Mouse (Mus musculus) embryonic facial prominence, embryonic 10.5 days (tissue): ENCODE results near the gene Cks1b. TPM values are rescaled to one million over a fixed set of nuclear protein-coding genes. Genes with fewer than 3 reads are reported as not detected.

Source experiments
- DNase-seq: peaks from one replicate; pipeline ENCODE4 v3.0.0-alpha.2; 2017; ENCODE audit warnings: low spot score
- H3K27ac ChIP-seq: fragments of 300-500 bp; sonication (generic); replicated peaks from 2 replicates; pipeline ENCODE4 v1.5.1; 2016; ENCODE audit warnings: mild to moderate bottlenecking
- H3K27me3 ChIP-seq: fragments of 300-500 bp; sonication (generic); replicated peaks from 2 replicates; pipeline ENCODE4 v1.6.1; 2016; ENCODE audit warnings: low read depth, mild to moderate bottlenecking; ENCODE audit not compliant: poor library complexity, severe bottlenecking
- H3K36me3 ChIP-seq: fragments of 300-500 bp; sonication (generic); replicated peaks from 2 replicates; pipeline ENCODE4 v1.6.1; 2016; ENCODE audit warnings: mild to moderate bottlenecking, moderate library complexity
- H3K4me1 ChIP-seq: fragments of 300-500 bp; sonication (generic); 2 replicates; pipeline ENCODE4 v1.6.1; 2016
- H3K4me3 ChIP-seq: fragments of 300-500 bp; sonication (generic); 2 replicates; pipeline ENCODE4 v1.5.1; 2016; ENCODE audit warnings: mild to moderate bottlenecking, moderate library complexity
- H3K9me3 ChIP-seq: fragments of 300-500 bp; sonication (generic); 2 replicates; pipeline ENCODE4 v1.6.1; 2016; ENCODE audit warnings: mild to moderate bottlenecking
- WGBS: fragments of 180-500 bp; shearing (Covaris S2); methylation state at CpG from one replicate; pipeline ENCODE4 v1.1.7; 2016; 5-methylcytosine and 5-hydroxymethylcytosine counted together
- polyA plus RNA-seq: library from polyadenylated mRNA; unstranded; fragments of >200 nt; fragmentation: Nextera tagmentation; extraction: Ambion mirVana; gene quantifications from 2 replicates; pipeline ENCODE4 v1.2.1, GENCODE M21; 2016

Gene Cks1b
- polyA plus RNA-seq, 1 experiment from 2014 or later, result 805 TPM

DNA sequence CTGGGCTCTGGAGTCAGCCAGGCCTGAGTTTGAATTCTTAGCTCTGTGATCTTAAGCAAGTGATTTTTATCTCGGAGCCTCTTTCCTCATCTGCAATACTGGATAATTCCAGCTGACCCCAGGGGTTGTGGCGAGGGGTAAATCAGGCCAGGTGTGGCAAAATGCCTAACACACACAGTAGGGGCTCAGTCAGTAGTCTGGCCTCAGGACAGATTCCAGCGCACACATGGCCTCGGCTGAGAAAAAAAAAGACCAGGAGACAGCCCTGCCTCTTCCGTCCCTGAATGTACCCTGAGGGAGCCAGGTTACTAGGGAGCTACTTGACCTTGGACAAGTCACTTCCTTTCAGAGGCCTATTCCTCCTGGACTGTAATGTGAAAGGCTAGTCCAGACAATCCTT lies 35.2 kb downstream of the Cks1b start:
- Histone ChIP-seq H3K27me3 (peaks cover 36% of the 10 kb centered on the region), H3K36me3 (peaks cover 18% of the 10 kb centered on the region), H3K4me3 (no peak overlapping the region), H3K4me1 (peaks cover 56% of the 10 kb centered on the region), H3K27ac (no peak overlapping the region), H3K9me3 (no peaks in the 10 kb centered on the region)
- WGBS, result 63% methylated on average over 5 of the region's 5 CpGs
- DNase-seq, result no peak

DNA sequence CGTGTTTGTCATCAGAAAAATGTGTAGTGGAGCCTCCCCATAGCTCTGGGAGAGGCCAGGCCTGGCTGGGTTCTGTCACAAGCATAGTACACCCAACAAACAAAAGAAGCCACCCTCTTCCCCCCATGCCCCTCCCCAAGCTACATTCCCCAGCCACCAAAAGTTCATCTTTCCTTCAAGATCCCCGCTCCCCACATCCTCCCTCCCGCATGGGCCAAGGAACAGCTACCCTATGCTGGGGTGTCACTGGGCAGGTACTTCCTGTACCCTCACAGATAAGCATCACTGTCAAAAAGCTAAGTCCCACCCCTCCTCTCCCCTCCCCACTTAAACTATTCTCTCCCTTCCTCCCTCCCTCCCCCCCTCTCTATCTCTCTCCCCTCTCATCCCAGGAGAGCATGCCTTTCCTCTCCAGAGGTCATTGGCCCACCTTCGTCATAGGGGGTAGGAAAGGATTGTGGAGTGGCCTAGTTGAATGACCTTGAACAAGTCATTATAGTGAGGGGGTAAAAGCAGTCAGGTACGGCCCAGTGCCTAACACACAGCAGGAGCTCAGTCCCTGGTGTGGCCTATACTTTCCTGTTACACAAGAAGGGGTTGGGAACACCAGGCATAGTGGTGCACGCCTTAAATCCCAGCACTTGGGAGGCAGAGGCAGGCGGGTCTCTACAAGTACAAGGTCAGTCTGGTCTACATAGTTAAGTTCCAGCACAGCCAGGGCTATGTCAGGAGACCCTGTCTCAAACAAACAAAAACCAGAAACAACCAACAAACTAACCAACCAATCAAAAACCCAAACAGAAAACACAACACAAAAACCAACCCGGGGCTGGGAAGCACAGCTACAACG lies 35.9 kb downstream of the Cks1b start:
- Histone ChIP-seq H3K4me1 (peaks cover 54% of the 10 kb centered on the region), H3K4me3 (no peak overlapping the region), H3K27me3 (peaks cover 31% of the 10 kb centered on the region), H3K27ac (no peak overlapping the region), H3K9me3 (no peaks in the 10 kb centered on the region), H3K36me3 (peaks cover 18% of the 10 kb centered on the region)
- DNase-seq, result no peak
- WGBS, result 84% methylated on average over 9 of the region's 9 CpGs

DNA sequence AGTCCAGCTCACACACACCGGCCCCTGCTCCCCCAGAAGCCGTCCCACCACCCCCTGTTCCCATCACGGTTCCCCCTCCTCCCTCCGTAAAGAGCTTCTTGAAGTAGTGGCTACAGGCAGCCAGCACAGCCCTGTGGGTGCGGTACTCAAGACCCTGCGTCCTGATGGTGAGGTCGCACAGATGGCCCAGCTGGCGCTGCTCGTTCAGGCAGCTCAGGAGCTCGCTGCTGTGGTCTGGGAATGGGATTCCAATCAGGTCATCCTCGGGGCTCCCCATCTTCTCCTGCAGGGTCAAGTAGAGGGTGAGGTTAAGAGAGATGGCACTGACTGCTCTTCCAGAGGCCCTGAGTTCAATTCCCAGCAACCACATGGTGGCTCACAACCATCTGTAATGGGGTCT lies 37.0 kb downstream of the Cks1b start:
- Histone ChIP-seq H3K36me3 (peaks cover 18% of the 10 kb centered on the region), H3K4me1 (peaks cover 44% of the 10 kb centered on the region), H3K4me3 (no peak overlapping the region), H3K27ac (no peak overlapping the region), H3K27me3 (peaks cover 20% of the 10 kb centered on the region), H3K9me3 (no peaks in the 10 kb centered on the region)
- WGBS, result 85% methylated on average over 11 of the region's 11 CpGs
- no peak for DNase-seq

DNA sequence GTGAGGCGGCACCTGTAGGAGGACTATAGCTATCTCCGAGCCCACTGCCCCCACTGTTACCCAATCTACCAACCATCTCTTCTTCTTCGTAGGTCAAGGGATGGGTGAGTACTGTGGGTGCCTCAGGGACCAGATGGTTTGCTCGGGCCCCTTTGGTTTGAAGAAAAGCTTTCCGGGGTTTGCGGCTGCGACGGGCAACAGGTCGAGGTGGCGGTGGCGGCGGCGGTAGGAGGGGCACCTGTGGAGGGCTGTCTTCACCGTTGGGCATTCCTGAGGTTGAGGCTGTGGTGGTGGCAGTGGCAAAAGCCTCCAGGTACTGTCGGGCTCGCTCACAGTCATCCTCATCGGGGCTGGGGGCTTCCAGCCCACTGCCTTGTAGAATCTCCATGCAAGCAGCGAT lies 37.5 kb downstream of the Cks1b start:
- Histone ChIP-seq H3K9me3 (no peaks in the 10 kb centered on the region), H3K4me3 (no peak overlapping the region), H3K27me3 (peaks cover 15% of the 10 kb centered on the region), H3K36me3 (peaks cover 18% of the 10 kb centered on the region), H3K4me1 (peaks cover 40% of the 10 kb centered on the region), H3K27ac (no peak overlapping the region)
- 93% methylated on average over 18 of the region's 18 CpGs for WGBS
- no peak for DNase-seq

DNA sequence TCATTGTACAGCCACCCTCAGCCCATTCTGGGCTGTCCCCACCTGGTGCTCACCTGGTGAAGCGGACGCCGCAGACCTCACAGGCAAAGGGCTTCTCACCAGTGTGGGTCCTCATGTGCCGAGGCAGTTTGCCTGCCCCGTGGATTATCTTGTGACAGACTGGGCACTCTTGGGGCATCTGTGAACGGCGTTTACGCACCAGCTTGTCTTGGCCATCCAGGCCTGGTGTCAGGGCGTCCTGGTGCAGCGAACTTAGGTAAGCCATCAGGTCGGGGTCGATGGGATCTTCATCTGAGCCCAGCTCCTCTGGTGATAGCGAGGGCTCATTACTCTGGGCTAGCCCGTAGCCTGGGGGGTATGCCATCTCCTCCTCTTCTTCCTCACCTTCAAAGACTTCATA lies 37.9 kb downstream of the Cks1b start:
- WGBS, result 93% methylated on average over 14 of the region's 14 CpGs

DNA sequence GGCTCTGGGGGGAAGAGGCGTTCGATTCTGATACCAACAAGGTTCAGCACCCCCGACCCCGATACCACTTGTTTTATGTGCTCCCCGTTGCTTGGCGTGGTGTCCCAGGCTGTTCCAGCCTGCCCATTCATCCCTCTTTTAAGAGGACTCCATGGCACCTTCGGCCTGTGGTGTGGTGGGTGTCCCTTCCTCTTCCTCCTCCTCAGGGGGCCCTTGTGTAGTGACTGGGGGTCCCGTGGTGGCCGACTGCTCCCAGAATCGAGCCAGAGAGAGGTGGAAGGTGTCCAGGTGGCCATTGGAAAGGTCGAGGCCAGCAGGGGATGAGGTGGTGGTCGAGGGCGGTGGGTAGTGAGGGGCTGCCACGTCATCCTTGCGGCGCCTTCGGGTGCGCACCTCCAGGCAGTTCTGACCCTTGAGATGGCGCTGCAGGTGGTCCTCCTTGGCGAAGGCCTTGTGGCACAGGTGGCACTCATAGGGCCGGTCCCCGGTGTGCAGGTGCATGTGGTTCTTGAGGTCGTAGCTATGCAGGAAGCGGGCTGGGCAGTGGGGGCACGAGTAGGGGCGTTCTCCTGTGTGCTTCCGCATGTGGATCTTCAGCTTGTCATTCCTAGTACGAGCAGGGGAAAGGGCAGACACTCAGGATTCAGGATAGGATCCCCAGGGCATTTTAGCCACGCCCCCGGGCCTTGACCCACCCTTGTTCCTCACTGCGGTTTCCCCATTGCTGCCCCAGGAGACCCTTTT lies 38.6 kb downstream of the Cks1b start:
- Histone ChIP-seq H3K9me3 (no peaks in the 10 kb centered on the region), H3K27ac (no peak overlapping the region), H3K4me1 (peaks cover 28% of the 10 kb centered on the region), H3K36me3 (peaks cover 18% of the 10 kb centered on the region), H3K27me3 (0 out of 2 replicates have a peak, but pooled peaks cover 4% of the 10 kb centered on the region), H3K4me3 (peak overlapping the region; percentile 74; the same call in 1 of the 2 replicates)
- 87% methylated on average over 31 of the region's 31 CpGs for WGBS
- no peak for DNase-seq

More for the DNA sequence above, 37.9 kb downstream of the Cks1b start:
- no peak overlapping the region for H3K4me3 ChIP-seq
- peaks cover 11% of the 10 kb centered on the region for H3K27me3 ChIP-seq
- no peak for DNase-seq
- no peak overlapping the region for H3K27ac ChIP-seq
- peaks cover 18% of the 10 kb centered on the region for H3K36me3 ChIP-seq
- no peaks in the 10 kb centered on the region for H3K9me3 ChIP-seq
- peaks cover 36% of the 10 kb centered on the region for H3K4me1 ChIP-seq

DNA sequence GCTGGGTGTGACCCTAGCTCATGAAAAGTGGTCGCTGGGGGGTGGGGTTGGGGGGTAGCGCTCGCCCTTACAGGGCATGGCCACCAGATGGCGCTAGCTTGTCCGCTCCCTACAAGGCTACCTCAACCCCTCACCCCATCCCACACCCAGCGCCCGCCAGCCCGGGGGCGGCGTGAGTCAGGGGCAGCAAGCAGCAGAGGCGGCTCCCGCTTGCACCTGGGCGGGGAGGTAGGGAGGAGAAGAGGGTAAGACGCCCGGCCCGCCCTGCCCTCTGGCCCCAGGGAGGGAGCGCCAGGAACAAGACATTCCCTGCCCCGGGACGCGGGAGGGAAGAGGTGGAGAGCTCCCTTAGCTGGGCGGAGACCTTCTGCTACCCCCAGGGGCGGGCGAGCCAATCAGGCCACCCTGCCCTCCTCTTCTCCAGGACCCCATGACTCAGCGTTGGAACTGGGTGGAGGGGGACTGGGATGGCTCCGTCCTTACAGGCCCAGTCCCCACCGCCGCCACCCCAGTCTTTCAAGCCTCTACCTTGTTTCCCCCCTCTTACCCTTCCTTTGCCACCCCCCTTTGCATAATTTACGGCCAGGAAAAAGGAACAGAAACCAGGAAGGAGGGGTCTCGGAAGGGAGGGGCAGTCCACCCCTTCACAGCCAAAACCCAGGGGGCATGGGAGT lies 39.7 kb downstream of the Cks1b start:
- peak overlapping the region; percentile 92 for H3K27ac ChIP-seq
- 0 out of 2 replicates have a peak, but pooled peaks cover 3% of the 10 kb centered on the region for H3K27me3 ChIP-seq
- H3K4me1 ChIP-seq, result peaks cover 26% of the 10 kb centered on the region
- peak; percentile 91 for DNase-seq
- peak overlapping the region; percentile 74 for H3K4me3 ChIP-seq
- WGBS, result under 1% methylated on average over 29 of the region's 29 CpGs
- H3K9me3 ChIP-seq, result no peaks in the 10 kb centered on the region
- H3K36me3 ChIP-seq, result peaks cover 18% of the 10 kb centered on the region

DNA sequence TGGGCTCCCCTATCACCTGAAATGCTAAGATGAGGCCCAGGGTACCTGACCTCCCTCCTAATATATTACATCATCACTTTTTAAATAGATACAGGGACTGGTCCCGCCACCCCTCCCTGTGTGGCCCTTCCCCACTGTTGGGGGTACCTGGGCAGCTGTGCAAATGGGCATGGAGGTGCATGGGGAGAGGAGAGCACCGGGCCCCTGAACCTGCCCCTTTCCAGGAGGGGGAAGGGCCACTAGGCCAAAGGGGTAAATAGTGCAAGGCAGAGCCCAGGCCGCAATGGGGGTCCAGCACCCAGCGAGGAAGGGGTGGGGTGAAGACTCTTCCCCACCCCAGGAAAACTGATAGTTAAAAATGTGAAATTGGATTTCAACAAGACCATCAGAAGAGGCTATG lies 40.4 kb downstream of the Cks1b start:
- Histone ChIP-seq H3K9me3 (no peaks in the 10 kb centered on the region), H3K4me1 (peaks cover 31% of the 10 kb centered on the region), H3K27ac (peak overlapping the region; percentile 92), H3K4me3 (peak overlapping the region; percentile 74), H3K36me3 (peaks cover 18% of the 10 kb centered on the region), H3K27me3 (0 out of 2 replicates have a peak, but pooled peaks cover 3% of the 10 kb centered on the region)
- WGBS, result 65% methylated on average over 4 of the region's 4 CpGs
- DNase-seq, result no peak

DNA sequence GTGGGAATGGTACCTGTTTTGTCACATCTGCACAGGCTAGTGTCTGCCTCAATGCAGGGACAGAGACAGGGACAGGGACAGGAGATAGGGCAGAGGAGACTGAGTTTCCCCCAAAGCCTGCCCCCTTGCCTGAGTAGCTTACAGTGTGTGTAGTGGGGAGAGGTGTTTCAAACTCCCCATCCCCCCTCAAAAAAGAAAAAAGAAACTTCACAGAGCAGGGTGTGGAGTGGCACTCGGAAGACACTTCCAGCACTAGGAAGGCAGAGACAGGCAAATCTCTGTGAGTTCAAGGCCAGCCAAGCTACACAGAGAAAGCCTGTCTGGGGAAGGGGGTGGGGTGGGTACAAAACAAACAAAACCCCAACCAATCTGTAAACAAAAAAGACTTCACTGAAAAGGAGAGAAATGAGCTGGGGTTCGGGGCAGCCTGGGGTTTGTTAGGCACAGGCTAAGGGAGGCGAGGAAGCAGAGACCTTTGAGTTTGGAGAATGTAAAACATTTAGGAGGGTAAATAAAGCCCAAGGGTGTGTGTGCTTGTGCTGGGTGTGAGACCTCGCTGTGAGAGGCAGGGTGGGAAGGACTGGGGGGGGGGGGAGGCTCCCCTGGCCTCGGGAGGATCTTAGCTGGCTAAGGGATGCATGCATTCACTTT lies 44.5 kb downstream of the Cks1b start:
- H3K27me3 ChIP-seq, result no peaks in the 10 kb centered on the region
- DNase-seq, result no peak
- peaks cover 21% of the 10 kb centered on the region for H3K4me1 ChIP-seq
- WGBS, result 46% methylated on average over 5 of the region's 5 CpGs
- no peak overlapping the region for H3K27ac ChIP-seq
- H3K36me3 ChIP-seq, result no peaks in the 10 kb centered on the region
- H3K9me3 ChIP-seq, result no peaks in the 10 kb centered on the region
- H3K4me3 ChIP-seq, result no peak overlapping the region

DNA sequence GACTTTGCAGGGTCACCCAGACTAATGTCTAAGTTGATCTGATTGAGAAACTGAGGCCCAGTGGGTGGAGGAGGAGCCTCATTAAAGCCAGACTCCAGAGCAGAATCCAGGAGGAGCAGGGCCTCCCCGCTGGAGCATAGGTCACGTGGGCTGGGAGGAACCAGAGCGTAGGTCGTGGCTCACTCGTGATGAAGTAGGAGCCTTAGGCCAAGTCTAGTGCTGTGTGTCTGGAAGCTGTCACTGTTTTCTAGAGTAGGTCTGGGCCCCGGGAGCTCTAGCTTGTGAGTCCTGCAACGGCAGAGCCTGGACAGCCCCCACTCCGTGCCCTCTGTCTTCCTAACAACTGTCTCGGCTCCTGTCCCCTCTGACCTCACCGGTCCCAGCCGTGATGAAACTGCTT lies 50.8 kb downstream of the Cks1b start:
- H3K9me3 ChIP-seq, result no peaks in the 10 kb centered on the region
- 0 out of 2 replicates have a peak, but pooled peaks cover 17% of the 10 kb centered on the region for H3K27me3 ChIP-seq
- H3K4me3 ChIP-seq, result no peak overlapping the region
- H3K36me3 ChIP-seq, result no peaks in the 10 kb centered on the region
- WGBS, result 63% methylated on average over 11 of the region's 11 CpGs
- no peak overlapping the region for H3K27ac ChIP-seq
- peaks cover 16% of the 10 kb centered on the region for H3K4me1 ChIP-seq
- no peak for DNase-seq

DNA sequence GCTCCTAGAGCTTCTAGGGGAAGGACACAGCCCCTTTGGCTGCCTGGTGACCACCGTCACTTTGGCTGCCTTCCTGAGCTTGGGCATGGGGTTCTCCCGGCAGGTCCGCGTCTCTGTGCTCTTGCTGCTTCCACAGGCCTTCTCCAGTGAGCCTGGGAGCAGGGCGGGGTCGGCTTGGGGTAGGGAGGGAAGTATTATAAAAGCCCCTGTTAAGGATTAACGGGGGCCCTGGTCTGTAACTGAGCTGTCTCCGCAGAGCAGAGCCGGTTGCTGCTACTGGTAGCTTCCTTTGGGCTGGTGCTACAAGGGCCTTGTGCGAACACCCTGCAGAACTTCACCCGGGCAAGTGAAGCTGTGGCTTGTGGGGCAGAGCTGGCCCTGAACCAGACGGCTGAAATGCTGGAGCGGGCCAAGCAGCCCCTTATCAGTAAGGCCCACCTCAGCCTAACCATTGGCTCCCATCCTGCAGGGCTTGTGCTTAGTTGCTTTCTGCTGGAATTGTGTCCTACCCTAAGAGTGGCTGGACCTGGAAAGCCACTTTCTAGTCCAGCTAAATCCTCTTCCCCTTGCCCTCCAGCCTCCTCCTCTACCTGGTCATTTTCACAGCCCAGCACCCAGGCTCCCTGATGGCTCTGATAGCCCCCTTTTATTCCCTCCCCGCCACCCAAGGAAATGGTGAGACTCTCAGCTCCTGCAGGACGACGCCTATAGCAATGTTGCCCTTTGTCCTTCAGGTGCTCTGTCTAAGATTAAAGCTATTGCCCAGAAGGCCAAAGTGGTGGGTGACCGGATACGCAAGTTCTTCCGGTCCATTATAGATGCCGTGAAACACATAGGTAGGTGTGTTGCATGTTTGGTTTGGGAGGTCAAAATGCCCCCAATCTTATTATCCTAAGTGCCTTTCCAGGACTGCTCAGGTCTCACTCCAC lies 52.4 kb downstream of the Cks1b start:
- no peak overlapping the region for H3K27ac ChIP-seq
- no peaks in the 10 kb centered on the region for H3K36me3 ChIP-seq
- H3K4me3 ChIP-seq, result no peak overlapping the region
- DNase-seq, result no peak
- H3K4me1 ChIP-seq, result peaks cover 16% of the 10 kb centered on the region
- no peaks in the 10 kb centered on the region for H3K9me3 ChIP-seq
- 0 out of 2 replicates have a peak, but pooled peaks cover 17% of the 10 kb centered on the region for H3K27me3 ChIP-seq
- WGBS, result 79% methylated on average over 20 of the region's 20 CpGs
